Mouse (Mus musculus): Measurements from ENCODE around the gene Il18r1.

Gene Il18r1

GRCm38 (mm10) chr1:40465477-40466430 is at the start of gene Il18r1:
Gene Il18r1 (plus strand): TSS chr1:40465552.
- DNase-seq (ENCODE audit: low spot score): no peak

DNA sequence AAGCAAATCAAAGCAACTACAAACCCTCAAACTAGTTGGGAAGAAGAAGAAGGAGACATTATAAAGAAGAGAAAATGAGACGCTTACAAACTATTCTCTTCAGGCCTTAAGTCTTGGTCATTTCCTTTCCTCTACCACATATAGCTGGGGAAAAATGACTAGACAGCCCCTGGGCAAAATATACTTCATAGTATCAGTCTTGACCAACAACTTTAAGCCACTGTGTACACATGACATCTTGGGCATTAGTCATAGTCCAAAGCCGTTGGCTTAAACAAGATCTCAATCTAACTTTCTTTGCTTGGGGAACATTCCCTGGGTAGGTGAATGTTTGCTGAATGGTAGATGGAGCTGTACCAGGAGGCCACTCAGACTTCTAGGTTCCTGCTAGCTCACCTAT is 48.3 kb upstream of the Il18r1 start:
- no peak for DNase-seq (ENCODE audit: low spot score)

DNA sequence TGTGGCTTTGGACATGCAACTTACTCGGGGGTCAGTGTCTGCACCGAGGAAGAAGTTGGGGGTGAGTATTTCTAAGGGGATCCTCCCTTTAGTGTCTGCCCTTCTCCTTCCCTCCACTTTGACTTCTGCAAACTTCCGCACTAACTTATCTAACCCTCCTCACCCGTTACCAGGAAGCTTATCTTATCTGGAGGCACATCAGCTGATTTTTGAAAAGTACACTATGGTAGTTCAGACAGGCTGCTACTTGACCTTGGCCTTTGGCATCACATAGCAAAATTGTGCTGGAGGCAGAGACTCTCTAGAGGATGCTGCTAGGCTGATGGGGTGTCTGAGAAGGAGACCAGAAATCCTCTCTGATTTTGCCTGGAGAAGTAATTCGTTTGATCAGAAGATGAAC is 46.8 kb upstream of the Il18r1 start:
- DNase-seq (ENCODE audit: low spot score): no peak

DNA sequence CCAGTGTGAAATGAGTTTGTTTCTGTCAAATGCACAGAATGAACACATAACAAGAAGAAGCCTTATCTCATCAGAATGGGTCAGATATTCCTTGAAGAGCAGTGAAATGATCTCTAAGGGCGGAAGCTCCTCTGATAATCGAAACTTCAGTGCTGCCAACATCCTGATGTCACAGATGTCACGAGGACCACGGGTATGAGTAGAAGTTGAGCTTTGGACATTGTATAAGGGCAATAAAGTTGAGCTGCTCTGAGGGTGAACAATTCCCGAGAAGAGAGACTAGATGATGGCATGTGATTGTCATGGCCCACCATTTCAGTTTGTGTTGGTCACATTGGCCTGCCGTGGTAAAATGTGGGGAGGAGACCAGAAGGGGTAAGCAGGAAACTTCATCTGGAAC is 41.5 kb upstream of the Il18r1 start:
- DNase-seq (ENCODE audit: low spot score): no peak

DNA sequence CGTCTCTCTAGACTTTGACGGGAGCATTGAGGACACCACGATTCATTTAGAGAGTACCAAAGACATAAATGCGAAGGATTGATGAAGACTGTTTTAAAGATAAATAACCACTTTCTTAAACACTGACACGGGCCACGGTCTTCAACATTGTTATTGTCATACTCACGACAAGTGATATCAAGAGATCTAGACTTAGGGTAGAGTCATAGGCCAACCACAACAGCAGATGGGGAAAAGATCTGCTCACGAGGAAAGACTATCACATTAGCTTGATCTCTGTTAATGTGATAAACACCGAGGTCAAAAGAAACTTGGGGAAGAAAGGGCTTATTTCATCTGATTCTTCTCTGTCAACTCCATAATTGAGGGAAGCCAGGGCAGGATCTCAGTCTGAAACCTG is 38.1 kb upstream of the Il18r1 start:
- no peak for DNase-seq (ENCODE audit: low spot score)

GRCm38 (mm10) chr1:40427901-40428300 is 37.5 kb upstream of the Il18r1 start:
- DNase-seq (ENCODE audit: low spot score): peak; percentile 50

- DNase-seq (ENCODE audit: low spot score): no peak
These were observed 36.3 kb upstream of the Il18r1 start, which contains the start of gene Il1rl1 for GRCm38 (mm10) chr1:40428910-40429675. Gene Il1rl1 (plus strand): TSS chr1:40429570.

- no peak for DNase-seq (ENCODE audit: low spot score)
These were observed 35.1 kb upstream of the Il18r1 start for GRCm38 (mm10) chr1:40430143-40430834.

DNA sequence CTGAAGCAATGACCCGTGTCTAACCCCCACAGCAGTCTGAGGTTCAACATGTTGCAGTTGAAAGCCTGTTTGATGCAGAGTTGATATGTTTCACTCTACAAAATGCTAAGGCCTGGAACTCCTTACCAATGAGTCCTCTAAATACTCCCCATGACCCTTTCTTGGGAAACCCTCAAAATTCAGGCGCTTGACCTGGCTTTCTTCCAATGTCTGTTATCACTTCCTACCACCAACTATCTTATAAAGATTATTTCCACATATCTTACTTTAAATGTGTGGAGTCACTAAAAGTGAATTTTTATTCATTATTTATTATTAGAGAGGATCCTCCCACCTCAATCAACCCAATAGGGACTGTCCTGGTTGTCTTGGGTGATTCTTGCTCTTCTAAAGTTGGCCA is 33.2 kb upstream of the Il18r1 start:
- DNase-seq (ENCODE audit: low spot score): no peak

GRCm38 (mm10) chr1:40435936-40436335 is 29.4 kb upstream of the Il18r1 start:
- no peak for DNase-seq (ENCODE audit: low spot score)

- no peak for DNase-seq (ENCODE audit: low spot score)
These were observed 28.0 kb upstream of the Il18r1 start for GRCm38 (mm10) chr1:40437340-40437739.

GRCm38 (mm10) chr1:40439504-40439903 is 25.8 kb upstream of the Il18r1 start:
- DNase-seq (ENCODE audit: low spot score): no peak

- no peak for DNase-seq (ENCODE audit: low spot score)
These were observed 20.6 kb upstream of the Il18r1 start for GRCm38 (mm10) chr1:40444800-40445199.

DNA sequence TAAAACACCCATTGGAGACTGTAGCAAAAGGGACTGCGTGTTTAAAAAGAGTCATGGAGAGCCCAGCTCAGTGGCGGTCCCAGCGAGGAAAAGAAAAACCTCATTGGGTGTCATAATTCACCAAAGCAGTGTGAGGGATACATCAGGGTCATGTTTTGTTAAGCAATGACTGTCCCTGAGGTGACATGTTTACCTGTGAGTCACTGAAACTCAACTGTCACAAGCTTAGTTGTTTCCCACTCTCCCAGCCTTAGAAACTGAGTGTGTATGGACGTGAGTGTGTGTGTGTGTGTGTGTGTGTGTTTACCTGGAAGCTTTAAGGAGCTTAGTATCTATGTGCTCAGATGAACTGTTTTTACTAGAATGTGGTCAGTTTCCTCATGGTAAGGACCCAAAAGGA is 2.0 kb downstream of the Il18r1 start:
- no peak for DNase-seq (ENCODE audit: low spot score)

DNA sequence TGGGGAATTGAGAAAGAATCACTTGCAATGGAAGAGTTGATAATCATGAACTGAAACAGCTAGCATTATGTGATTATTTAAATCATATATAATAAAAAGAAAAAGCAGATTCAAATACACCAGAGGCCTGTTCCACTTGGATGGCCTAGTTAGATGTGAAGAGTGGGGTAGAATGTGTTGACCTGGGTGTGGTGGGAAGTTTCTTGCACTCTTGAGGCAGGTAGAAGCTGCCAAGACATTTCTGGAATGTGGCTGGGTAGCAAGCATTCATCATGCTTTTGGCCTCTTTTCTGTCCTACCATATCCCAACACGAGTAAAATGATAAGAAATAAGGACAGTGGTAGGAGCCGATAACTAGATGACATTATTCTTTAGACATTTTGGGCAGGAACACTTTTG is 3.5 kb downstream of the Il18r1 start:
- no peak for DNase-seq (ENCODE audit: low spot score)

DNA sequence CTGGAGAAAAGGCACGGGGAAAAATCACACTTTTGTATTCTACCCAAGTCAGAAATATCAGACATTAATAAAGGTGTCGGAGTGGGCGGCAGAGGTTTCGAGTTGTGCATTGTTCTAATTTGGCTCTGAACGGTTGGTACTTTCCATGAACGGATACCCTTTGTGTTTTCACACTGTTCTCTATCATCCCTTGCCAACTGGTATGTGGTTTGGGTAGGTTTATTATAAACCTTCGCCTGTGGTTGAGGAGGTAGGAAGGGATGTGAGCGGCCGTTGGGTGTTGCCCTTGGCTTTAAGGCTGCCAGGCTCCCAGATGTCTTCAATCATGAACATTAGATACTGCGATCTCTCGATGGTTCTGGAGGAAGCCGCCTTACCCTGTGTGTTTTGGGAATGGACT is 4.5 kb downstream of the Il18r1 start:
- no peak for DNase-seq (ENCODE audit: low spot score)

GRCm38 (mm10) chr1:40472401-40472800 is 7.0 kb downstream of the Il18r1 start:
- DNase-seq (ENCODE audit: low spot score): peak; percentile 72

GRCm38 (mm10) chr1:40473640-40474039 is 8.3 kb downstream of the Il18r1 start:
- DNase-seq (ENCODE audit: low spot score): no peak

DNA sequence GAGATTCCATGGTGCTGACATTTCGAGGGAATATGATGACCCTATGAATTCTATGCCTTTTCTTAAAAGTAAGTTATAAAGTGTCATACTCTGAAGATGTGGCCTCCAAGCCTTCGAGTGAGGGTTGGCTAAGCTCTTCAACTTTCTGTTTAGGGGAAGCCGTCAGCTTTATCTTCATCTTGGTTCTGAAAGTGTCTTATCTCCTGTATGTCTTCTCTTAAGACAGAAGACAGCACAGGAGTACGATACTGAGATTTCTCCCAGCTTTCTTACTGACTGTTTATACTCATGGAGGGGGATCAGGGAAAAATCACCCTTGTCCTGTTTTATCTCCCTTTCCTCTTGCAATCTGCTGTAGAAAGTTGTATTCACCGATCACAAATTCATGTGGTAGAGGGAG is 9.0 kb downstream of the Il18r1 start:
- no peak for DNase-seq (ENCODE audit: low spot score)

- DNase-seq (ENCODE audit: low spot score): no peak
These were observed 10.3 kb downstream of the Il18r1 start for GRCm38 (mm10) chr1:40475697-40476096.

DNA sequence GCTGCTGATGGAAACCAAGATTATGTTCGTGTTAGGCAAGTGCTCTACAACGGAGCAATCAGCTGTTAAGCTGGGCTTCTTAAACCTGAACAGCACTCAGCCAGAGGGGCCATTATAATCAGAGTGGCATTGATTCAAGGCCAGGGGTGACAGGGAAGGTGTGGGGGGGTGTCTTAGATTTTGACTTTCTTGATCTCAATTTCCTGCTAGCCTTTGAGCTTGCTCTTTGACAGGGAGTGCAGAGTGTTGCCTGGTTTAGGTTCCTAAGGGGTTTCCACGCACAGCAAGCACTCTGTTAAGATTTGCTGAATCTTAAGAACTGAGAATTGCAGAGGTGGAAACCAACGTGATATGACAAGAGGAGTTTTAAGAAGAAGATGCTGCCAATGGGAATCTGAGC is 11.4 kb downstream of the Il18r1 start:
- DNase-seq (ENCODE audit: low spot score): no peak

GRCm38 (mm10) chr1:40479505-40479923 is 14.2 kb downstream of the Il18r1 start:
- no peak for DNase-seq (ENCODE audit: low spot score)
